Mouse (Mus musculus) adipose tissue, adult 10 weeks (tissue): Measurements from ENCODE around the gene Tff1. TPM values are rescaled to one million over a fixed set of nuclear protein-coding genes. Genes with fewer than 3 reads are reported as not detected.

ENCODE experiments used
- polyA plus RNA-seq: library from polyadenylated mRNA; stranded (reverse); fragments of 350-450 nt; fragmentation: Illumina TruSeq; extraction: RNeasy Lipid Tissue Mini Kit (QIAGEN cat#74804); gene quantifications from one replicate; pipeline ENCODE4 v1.2.3, GENCODE M21; 2014; ENCODE audit warnings: low read depth, low replicate concordance

Gene Tff1
- polyA plus RNA-seq: not detected

DNA sequence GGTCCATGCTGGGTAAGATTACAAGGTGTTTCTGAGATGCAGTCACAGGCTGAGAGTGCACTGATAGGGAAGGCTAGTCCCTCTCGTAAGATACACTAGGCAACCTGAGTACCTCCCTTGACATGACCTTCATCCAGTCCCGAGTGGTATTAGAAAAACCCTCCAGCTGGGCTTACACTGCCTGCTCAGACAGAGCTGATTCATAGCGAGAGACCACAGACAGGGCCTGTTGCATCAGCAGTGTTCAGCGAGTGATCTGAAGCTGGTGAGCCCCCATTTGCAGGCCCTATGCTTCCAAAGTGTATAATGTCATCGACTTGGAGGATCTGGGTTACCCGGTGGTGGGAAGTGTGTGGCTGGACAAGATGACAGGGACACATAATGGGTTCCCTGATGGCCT, at the start of gene Tff1:
Gene Tff1 (minus strand): TSS at position 151 of the 400 bp plus-strand sequence.

DNA sequence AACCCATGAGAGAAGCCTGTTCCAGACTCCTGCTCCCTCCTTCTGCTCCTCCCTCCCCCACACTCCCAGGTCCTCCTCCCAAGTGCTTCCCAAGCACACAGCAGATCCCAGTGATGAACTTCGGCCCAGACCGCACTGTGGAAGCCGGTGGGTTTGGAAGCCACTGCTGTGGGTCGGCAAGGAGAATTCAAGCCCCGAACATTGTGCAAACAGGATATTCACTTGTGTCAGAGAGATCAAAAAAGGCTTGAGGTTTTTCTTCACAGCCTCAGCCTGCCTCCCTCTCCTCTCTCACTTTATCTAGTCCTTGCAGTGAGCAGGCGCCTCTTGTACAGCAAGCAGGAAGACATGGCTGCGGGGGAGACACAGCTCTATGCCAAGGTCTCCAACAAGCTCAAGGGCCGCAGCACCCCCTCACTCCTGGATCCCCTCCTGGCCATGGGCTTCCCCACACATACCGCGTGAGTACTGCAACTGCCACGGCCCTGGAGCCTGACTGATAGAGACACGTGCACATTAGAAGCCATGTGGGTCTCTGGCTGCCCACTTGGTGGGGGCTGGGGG, 42.8 kb upstream of the Tff1 start, which contains the start of gene Ubash3a:
Gene Ubash3a (plus strand): TSS at position 103 of the 564 bp plus-strand sequence.

DNA sequence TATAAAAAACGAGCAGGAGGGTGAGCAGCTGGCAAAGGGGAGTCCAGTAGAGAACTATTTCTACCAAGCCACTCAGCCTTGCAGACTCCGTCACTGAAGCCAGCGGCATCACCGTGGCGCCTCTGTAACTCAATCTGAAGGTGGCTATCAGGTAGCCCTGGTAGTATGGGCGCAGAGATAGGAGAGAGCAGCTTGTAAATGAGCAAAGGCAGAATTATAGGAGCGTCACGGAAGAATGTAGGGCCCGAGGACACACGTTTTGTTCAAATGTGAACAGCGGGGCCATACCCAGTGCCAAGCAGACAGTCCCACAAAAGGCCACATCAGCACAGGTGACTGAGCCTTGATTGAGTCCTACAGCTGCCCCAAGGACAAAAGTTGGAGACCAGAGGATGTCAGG, 33.8 kb upstream of the Tff1 start, which contains the start of gene Tmprss3:
Gene Tmprss3 (minus strand): TSS at position 101 of the 400 bp plus-strand sequence.

DNA sequence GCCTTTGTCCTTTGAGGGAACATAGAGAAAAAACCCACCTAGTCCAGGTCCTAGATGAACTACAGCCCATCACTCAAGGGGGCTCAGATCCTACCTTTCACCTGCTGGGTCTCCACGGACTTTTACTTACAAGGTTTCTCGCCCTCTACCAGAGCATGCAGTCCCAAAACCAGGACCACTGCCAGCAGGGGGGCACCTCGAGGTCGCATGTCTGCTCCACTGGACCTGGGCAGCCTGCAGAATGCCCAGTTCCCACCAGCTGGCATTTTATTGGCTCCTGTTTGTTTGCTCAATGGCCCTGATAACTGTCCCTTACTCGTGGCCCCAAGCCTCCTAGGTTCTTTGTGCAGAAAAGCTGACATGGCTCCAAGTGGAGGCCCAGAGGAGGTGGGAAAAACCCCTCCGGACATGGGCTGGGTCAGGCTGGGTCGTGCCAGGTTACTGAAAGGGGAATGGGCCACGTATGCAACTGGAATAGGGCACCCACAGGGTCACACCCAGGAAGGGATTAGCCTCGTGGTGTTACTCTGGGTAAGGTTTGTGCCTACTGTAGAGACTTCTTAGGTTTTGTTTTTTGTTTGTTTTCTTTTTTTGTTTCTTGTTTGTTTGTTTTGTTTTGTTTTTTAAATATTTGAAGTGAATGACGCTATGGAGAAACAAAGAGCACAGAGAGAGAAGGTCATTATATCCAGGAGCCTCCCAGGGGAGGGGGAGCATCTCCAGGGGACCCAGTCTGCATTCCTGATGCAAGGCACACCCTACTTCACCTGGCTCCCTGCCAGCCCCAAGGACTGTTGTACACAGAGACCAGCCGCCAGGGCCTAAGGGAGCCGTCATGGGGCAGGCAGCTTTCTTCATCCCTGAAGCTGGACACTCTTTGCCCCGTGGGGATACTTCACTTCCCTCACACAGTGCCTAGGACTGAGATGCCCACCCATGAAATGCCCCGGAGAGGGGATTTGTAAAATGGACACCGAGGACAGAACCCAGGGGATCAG, 20.7 kb downstream of the Tff1 start, which contains the start of gene Tff2:
Gene Tff2 (minus strand): TSS at position 243 of the 998 bp plus-strand sequence.

DNA sequence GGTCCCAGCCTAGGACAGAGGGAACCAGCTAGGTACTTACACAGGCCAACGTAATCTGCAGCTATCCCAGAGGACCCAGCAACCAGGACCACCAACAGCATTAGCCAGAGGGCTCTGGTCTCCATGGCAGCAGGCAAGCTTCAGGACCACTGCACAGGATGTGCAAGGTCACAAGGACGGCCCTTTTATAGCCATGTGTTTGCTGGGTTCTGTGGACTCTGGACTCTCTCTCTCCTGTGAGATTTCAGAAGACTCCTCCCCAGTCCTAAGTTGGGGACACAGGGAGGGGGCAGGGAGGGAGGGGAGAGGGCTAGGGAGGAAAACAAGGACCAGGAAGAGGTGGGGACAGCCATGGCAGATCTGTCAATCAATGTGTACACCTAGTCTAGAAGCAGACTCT, 35.6 kb downstream of the Tff1 start, which contains the start of gene Tff3:
Gene Tff3 (minus strand): TSS at position 195 of the 400 bp plus-strand sequence.

Other genes with a start within 250 kb of the Tff1 start
- 0.14 TPM for gene Umodl1, start 210.6 kb downstream of the Tff1 start, polyA plus RNA-seq
- gene Abcg1, start 107.6 kb downstream of the Tff1 start, polyA plus RNA-seq: 9.5 TPM
- not detected for gene Tff3, start 35.6 kb downstream of the Tff1 start, polyA plus RNA-seq
- not detected for gene Tff2, start 21.0 kb downstream of the Tff1 start, polyA plus RNA-seq
- gene Tmprss3, start 33.7 kb upstream of the Tff1 start, polyA plus RNA-seq: 0.12 TPM
- gene Ubash3a, start 42.6 kb upstream of the Tff1 start, polyA plus RNA-seq: 0.15 TPM
- 41.9 TPM for gene Rsph1, start 112.1 kb upstream of the Tff1 start, polyA plus RNA-seq
- gene Slc37a1, start 121.5 kb upstream of the Tff1 start, polyA plus RNA-seq: 24.3 TPM
- gene Pde9a, start 220.9 kb upstream of the Tff1 start, polyA plus RNA-seq: 3.9 TPM